Mouse (Mus musculus): ENCODE results near the gene Slc4a1ap.

- TF ChIP-seq CTCF (IDR thresholded peaks at IDR 0.05; ENCODE audit: borderline replicate concordance, extremely low read depth, insufficient read depth, insufficient read length) = no peak
- TF ChIP-seq POLR2A (IDR thresholded peaks at IDR 0.05; ENCODE audit: borderline replicate concordance, extremely low read depth, insufficient read depth, insufficient read length, poor library complexity, severe bottlenecking) = no peak
These were observed 63.0 kb downstream of the Slc4a1ap start for GRCm38 (mm10) chr5:31589711-31590319.

Measured in brain, embryonic 14.5 days (tissue).